Mouse (Mus musculus) cerebellum, adult 11-12 months (tissue): ENCODE data around the gene Cyb5r3.

Experiments used
- DNase-seq: peaks from one replicate; pipeline ENCODE4 v3.0.0; 2022

Cyb5r3 gene

DNA sequence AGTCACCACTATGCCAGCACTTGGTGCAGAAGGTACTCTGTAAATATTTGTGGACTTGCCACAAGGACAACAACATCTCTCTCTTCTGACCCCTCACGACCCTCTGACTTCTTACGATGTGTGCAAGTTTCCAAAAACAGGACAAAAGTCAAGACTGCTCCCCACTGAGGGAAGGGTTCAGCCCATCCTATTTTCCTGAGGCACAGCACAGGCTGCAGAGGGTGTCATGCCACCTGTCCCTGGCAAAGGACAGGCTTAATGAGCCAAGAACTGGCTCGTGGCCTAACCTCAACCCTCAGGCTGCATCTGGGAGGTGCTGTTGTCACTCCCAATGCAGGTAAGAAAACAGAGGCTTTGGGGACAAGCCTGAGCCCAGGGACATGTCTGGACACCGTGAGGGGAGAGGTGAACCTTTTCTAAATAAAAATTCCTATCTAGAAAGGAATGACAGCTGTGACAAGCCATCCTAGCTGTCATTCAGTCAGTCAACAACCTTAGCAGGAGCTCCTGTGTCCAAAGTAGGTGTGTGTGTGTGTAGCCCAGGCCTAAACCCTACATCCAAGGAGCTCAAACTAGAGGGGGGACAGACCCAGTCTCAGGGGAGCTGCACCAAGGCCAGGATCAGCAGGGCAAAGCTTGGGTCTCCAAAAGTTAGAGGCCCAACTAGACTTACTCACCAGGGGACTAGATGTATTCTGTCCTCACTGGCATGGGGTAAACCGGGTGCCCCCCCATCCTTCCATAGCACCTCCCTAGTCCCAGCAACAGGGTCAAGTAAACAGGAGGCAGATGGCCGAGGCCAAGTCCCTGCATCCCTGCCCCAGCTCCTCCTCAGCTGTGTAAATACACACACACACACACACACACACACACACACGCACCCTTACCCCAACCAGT is 3.3 kb downstream of the Cyb5r3 start:
- DNase-seq, result peak; percentile 87

DNA sequence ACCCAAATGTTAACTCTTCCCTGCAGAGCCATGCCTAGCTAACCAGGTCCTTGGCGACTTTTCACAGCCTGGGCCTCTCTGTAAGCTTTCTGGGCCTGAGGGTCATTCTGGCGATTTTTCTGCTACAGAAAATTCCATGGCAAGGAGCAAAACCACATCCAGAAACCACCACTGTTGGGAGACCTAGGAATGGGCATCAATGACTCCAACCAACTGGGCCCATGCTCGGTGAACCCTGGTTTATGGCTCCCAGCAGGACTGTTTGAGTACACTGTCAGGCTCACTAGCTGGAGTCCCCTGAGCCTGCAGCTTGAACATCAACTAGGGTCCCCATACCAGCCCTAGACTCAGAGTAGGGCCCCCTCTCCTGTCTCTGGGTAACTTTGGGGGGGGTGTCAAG is 4.1 kb downstream of the Cyb5r3 start:
- DNase-seq, result no peak

DNA sequence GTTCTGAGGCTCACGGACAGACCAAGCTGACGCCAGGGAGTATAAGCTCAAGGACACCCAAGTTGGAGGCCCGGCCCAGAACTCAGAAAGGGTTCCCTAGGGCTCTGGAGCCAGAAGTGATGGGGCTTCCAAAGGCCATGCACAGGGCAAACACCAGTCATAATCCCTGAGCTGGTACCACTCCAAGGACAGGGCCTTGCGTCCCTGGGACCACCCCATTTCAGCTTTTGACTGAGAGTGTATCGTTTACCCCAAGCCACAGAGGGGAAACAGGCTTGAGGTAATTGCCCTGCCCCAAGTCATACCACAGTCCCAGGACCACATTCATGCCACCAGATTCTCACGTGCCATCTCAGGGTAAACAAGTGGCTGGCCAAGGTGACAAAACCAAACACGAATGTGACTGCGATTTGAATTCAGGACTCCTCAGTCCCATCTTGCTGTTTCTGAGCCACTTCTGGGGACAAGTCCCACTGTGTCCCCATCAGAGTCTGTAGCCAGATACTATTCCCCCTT is 4.8 kb downstream of the Cyb5r3 start:
- peak; percentile 31 for DNase-seq

DNA sequence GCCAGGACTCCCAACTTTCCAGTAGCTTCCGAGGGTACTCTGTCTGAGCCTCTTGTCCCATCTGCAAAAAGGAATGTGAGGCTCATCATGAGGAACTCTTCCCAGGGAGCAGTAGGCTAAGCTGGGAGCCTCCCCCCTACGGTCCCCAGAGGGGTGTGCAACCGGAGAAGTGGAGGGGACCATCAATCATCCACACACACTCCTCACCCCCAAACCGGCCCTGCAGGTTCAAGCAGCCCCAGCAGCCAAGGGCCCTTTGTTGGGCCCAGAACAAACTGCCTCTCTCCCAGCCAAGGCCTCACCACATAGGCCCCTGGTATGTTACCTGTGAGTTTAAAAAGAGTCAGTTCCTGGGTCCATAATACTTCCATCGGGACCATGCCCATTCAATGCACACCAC is 5.3 kb downstream of the Cyb5r3 start:
- peak; percentile 22 for DNase-seq

DNA sequence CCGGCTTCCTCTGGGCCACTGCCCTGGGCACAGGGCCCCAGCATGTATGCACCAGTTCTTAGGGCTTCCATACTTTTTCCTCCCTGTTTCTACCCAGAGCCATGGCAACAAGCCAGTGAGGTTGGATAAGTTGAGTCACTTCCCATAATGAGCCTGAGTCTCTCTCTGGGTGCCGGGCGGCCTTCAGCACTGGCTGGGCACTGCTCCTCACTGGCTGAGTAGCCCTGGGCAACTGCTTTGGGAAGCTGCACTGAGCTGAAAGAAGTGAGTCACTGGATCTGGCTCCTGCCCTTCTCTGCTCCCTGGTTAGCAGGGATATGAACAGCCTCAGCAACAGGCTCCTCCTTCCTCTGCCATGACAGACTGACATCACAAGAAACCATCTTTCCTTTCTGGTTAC is 5.8 kb downstream of the Cyb5r3 start:
- DNase-seq, result peak; percentile 38

DNA sequence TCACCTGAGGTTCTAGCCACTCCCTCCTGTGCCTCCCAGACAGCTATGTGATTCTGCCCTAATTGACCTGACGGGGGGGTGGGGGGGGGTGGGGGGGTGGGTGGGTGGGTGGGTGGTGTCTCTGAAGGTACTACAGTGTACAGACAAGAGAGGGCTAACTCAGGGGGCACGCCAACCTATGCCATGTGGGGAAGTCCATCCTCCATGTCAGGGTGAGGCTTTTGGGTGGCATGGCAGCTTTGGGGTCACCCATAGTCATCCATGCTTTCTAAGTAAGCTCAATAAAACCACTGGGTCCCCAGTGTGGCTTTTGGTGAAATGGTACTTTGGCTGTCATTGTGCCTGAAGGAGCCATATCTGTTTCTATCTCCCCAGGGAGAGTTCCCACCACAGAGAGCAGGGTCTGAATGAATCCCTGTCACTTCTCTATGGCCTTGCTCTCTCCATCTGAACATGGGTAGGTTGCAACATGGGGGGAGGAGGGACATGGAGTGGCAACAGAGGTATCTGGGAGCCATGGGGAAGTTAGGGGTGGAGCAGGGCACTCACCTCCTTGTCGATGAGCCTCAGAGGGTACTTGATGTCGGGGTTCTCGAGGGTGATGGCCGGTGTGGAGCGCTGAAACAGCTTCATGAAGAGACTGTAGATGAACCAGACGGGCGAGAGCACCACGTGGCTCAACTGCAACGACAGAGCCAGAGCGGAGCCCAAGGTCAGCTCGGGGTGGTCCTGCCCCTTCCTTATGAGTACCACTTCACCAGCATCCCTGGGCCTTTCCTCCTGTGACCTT is 6.7 kb downstream of the Cyb5r3 start:
- DNase-seq, result peak; percentile 29

DNA sequence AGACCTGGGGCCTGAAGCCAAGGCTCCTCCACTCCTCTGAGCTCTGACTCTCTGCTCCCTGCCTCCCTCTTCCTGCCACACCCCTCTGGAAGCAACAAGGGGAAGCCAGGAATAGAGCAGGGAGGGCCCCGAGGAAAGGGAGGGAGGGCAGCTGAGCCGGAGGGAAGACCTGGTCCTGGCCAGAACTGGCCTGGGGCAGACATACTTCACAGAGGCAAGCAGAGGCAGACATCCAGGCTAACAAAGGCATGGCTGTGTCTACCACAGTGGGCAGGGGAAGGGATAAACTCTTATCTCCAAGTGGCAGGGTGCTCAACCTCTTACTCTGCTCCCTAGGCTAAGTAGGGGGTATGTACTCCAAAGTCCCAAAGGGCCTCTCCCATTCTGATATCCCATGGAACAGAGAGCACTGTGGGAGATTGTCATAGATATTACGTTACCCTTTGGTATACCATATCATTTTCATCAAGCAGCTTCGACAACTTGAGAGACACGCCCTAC is 7.4 kb downstream of the Cyb5r3 start:
- DNase-seq, result no peak

DNA sequence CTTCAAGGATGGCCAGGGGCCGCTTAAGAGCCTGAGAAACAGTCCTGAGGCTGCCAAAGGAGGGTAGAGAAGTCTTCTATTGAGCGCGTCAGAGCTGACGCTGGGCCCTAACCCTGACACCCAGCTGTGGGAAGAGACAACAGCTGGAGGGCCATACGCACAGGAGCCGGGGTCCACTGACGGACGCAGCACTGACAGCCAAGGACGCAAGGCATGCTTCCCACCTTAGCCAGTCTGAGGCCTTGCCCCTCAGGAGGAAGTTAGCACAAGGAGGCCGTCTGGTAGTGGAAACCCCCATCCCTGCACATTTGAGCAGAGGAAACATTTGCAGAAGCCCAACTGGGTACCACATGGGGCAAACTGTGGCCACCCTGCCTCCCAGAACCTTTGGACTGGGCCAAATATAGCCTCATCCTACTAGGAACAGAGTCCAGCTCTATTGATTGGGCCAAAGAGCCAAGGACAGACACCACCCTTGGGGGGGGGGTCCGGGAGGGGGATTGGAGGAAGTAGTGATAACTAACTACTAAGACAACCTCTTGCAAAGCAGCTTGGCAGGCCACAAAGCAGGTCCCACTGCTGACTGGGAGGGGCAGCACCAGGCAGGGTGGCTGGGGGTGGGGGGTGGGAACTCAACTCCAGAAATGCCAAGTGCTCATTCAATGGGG is 9.4 kb downstream of the Cyb5r3 start:
- DNase-seq, result no peak

DNA sequence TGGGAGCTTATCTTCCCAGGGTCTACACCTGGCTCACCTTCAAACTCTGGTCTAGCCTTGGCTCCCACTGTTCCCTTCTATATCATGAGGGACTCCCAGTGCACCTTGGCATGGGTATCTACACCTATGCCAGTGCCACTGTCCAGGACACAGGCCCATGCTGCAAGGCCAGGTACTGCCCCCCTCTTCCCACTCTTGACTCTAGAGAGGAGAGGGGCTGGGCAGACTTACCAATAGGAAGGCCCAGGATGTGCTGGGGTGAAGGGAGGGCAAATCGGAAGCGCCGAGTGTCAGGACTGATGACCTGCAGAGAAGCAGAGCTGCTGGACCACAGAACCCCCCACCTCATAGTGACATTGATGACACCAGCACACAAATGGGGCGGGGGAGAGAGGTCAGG is 10.4 kb downstream of the Cyb5r3 start:
- DNase-seq, result peak; percentile 14

DNA sequence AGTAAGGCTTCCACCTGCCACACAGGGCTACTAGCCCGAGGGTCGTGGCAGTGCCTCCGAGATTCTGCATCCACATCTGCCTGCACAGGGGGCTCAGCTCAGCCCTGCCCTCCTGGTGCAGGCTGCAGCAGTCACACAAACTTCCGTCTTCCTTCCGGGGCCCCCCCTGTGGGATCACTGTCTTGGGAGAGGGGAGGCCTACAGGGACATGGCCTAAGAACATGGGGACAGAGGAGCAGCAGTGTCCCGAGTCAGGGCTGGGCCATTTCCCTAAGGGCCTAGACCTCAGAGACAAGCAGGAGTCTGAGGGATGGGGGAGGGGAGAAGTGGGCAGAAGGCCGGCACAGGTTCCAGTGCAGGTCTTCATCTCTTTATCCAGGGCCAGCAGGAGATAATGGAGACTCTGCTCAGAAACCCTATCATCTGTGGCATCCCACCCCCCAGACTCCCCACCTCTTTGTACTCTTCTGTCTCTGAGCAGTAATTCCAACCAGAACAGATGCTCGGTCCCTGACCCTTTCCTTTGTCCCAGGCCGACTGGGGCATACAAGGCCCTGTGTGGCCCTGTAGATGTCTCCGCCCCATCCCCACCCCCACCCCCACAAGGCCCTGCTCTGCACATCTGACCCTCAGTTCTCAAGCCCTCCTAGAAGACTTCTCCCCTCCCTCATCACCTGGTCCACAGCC is 11.2 kb downstream of the Cyb5r3 start:
- DNase-seq, result peak; percentile 10

DNA sequence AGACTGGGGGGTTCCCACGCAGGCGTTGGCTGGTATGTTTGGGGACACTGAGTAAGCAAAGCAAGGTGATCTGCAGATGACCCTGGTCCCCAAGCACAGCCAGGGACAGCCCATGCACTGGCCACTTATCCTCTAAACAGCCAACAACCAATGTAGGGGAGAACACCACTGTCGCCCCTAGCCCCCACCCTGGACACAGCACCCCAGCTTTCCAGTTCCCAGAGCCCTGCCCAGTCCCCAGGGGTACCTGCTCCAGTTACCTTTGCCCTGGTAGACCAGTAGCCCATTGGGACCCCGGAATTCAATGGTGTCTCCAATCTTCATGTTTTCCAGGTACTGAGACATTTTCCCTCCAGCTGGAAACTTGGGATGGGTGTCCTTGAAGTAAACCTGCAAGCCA is 11.8 kb downstream of the Cyb5r3 start:
- no peak for DNase-seq

DNA sequence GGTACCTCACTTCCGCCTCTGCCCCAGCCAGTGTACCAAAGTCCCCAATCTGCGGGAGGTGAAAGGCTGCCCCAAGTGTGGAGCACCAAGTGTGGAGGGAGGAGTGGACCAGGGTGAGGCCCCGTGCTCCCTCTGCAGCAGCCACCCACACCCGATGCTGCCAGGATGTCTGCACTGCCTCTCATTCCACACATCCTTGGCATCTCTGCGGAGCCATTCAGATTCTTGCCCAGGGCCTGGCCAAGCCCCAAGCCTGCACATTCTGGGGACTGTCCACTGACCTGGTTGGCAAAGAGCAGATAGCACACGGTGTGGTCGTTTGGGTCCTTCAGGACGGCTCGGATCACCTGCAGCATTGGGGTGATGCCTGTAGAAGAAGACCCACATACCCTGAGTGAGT is 12.6 kb downstream of the Cyb5r3 start:
- no peak for DNase-seq

DNA sequence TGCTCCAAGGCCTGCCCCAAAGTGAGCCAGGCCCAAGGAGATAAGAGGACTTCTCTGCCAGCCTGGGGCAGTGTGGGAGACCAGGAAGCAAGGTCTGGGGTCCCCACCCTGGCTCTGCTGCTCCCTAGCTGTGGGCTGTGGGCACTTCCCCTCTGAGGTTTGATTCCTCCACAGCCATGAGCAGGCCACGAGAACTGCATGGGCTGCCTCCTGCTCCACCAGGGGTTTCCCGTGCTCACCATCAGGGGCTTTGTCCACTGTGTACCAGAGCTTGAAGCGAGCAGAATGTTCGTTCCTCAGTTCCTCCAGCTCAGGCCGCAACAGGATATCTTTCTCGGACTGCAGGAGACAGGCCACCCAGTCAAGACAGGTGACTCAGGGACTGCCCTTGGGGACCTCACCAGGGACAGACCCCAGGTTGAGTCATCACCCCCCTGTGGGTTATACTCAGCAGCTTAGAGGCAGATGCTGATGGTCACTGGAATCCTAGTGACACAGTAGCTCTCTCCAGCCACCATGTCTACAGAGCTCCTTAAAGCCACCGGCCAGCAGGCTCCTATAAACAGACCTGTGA is 13.7 kb downstream of the Cyb5r3 start:
- DNase-seq, result no peak

DNA sequence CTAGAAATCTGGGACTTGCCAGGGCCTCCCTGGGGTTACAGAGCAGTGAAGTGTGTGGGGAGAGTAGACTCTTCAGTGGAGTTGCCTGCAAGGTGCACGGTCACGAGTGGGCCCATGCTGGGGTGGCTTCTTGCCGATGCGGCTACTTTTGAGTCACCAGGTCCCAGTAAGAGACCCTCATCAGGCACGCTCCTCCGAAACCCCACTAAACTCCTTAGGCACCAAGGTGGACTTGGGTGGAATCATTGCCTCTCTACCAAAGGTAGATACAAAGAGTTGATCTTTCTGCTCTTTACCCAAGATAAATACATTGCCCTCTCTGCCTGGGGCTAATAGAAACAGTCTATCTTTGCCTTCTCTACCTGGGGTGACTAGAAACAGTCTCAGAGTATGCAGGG is 14.7 kb downstream of the Cyb5r3 start:
- no peak for DNase-seq

DNA sequence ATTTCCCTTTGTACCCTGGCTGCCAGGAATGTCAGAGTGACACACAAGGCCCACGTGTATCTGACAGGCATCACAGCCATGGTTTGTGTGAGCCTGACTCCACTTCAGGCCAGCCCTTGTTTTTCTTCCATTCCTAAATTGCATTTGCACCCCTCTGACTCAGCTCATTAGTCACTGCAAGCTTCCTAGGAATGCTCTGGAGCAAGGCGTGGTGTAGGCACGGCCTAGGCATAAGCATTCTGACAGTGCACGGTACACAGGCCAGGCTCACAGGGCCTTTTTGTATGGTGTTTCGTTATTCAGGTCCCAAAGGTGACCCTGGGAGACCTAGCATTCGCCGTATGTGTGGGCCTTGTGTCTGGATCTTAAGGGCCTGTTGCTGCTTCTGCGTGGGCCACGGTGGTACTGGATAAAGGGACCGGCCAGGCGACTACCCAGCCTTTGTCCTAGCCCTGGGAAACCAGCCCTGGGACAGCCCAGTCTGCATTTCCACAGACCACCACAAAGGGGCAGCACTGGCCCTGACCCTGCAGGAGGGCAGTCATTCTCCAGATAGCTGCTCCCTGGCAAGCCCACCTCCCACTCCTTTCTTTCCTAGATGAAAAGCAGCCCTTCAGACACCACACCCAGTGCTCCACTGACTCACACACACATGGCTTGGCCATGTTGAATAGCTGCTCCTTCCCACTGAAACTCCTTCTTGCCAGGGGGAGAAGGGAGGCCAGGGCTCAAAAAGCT is 15.3 kb downstream of the Cyb5r3 start:
- DNase-seq, result no peak

DNA sequence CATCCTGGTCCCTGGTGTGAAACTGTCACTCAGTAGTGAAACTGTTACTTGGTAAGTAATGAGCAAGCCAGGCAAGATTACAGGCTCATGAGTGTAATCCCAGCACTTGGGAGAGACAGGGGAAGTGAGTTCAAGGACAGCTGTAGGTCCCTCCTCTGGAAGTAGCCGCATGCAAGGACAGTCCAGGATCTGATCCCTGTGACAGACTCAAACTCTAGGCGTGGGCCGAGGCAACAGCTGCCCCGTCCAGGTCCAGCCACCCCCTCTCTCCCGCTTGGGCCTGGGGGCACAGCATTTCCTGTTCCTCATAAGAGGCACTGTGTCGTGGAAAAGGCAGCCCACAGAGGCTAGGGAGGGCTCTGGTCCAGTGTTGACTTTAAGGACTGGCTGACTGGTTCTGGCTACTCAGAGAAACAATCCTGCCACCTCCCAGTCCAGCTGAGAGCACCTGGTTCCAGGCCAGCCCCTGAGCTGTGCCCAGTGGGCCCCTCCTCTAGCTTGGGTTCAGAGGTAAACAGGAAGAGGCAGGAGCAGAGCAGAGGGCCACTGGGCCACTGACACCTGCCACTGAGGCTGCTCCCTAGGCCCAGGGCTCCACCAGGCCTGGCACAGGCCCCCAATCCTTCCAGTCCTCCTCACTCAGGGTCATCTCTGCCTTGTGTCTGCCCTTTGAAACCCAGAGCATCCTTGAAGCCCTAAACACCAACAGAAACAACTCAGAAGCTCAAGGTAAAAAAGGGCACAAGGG is 16.5 kb downstream of the Cyb5r3 start:
- DNase-seq, result no peak

- no peak for DNase-seq
Observed at GRCm38 (mm10) chr15:83154309-83154708, 18.1 kb downstream of the Cyb5r3 start.

- no peak for DNase-seq
Observed at GRCm38 (mm10) chr15:83150694-83151093, 21.7 kb downstream of the Cyb5r3 start.

- DNase-seq, result no peak
Observed at GRCm38 (mm10) chr15:83150073-83150442, 22.3 kb downstream of the Cyb5r3 start.

- DNase-seq, result peak; percentile 98
Observed at GRCm38 (mm10) chr15:83149196-83150072, 23.0 kb downstream of the Cyb5r3 start, which contains the start of gene Poldip3. TSS of gene Poldip3 (minus strand) at chr15:83149384.
